Mouse (Mus musculus): ENCODE measurements around the gene Tmem108. TPM values are rescaled to one million over a fixed set of nuclear protein-coding genes. Genes with fewer than 3 reads are reported as not detected.

The Tmem108 gene
- polyA plus RNA-seq, 1 experiment, result 0.01 TPM

- Histone ChIP-seq H3K36me3 (ENCODE audit: control insufficient read depth, insufficient read depth) (no peaks in the 10 kb centered on the region), H3K79me2 (ENCODE audit: control insufficient read depth, insufficient read depth) (no peaks in the 10 kb centered on the region), H3K79me3 (ENCODE audit: low read depth) (no peaks in the 10 kb centered on the region), H3K27me3 (ENCODE audit: control insufficient read depth, insufficient read depth, insufficient read length) (no peaks in the 10 kb centered on the region), H3ac (ENCODE audit: control insufficient read depth, insufficient read length, low read depth) (no peak overlapping the region), H3K4me3 (ENCODE audit: insufficient read depth, poor library complexity, severe bottlenecking) (no peak overlapping the region)
- TF ChIP-seq CTCF (IDR thresholded peaks at IDR 0.05; ENCODE audit: control insufficient read depth, insufficient read depth, insufficient read length) (no peak), CEBPB (IDR thresholded peaks at IDR 0.05; ENCODE audit: low read depth) (no peak), MYOG (IDR thresholded peaks at IDR 0.05; ENCODE audit: control insufficient read depth, extremely low read depth, insufficient read length) (no peak), MYOD1 (IDR thresholded peaks at IDR 0.05; ENCODE audit: control insufficient read depth, insufficient read length, low read depth) (no peak), FOSL1 (IDR thresholded peaks at IDR 0.05; ENCODE audit: insufficient read depth, low read length, poor library complexity, severe bottlenecking) (no peak), USF1 (IDR thresholded peaks at IDR 0.05; ENCODE audit: low read depth) (no peak), MAX (IDR thresholded peaks at IDR 0.05) (no peak)
Observed at GRCm38 (mm10) chr9:103691847-103692246, 69.8 kb downstream of the Tmem108 start.

GRCm38 (mm10) chr9:103690446-103690845 lies 71.2 kb downstream of the Tmem108 start:
- Histone ChIP-seq H3ac (ENCODE audit: control insufficient read depth, insufficient read length, low read depth) (no peak overlapping the region), H3K79me3 (ENCODE audit: low read depth) (no peaks in the 10 kb centered on the region), H3K27me3 (ENCODE audit: control insufficient read depth, insufficient read depth, insufficient read length) (no peaks in the 10 kb centered on the region), H3K36me3 (ENCODE audit: control insufficient read depth, insufficient read depth) (no peaks in the 10 kb centered on the region), H3K79me2 (ENCODE audit: control insufficient read depth, insufficient read depth) (no peaks in the 10 kb centered on the region), H3K4me3 (ENCODE audit: insufficient read depth, poor library complexity, severe bottlenecking) (no peak overlapping the region)
- no peak for TF ChIP-seq USF1 (IDR thresholded peaks at IDR 0.05; ENCODE audit: low read depth)
- no peak for TF ChIP-seq CEBPB (IDR thresholded peaks at IDR 0.05; ENCODE audit: low read depth)
- TF ChIP-seq MAX (IDR thresholded peaks at IDR 0.05), result no peak
- TF ChIP-seq FOSL1 (IDR thresholded peaks at IDR 0.05; ENCODE audit: insufficient read depth, low read length, poor library complexity, severe bottlenecking), result no peak
- TF ChIP-seq MYOG (IDR thresholded peaks at IDR 0.05; ENCODE audit: control insufficient read depth, extremely low read depth, insufficient read length), result no peak
- no peak for TF ChIP-seq MYOD1 (IDR thresholded peaks at IDR 0.05; ENCODE audit: control insufficient read depth, insufficient read length, low read depth)
- no peak for TF ChIP-seq CTCF (IDR thresholded peaks at IDR 0.05; ENCODE audit: control insufficient read depth, insufficient read depth, insufficient read length)

GRCm38 (mm10) chr9:103689697-103690096 lies 71.9 kb downstream of the Tmem108 start:
- no peaks in the 10 kb centered on the region for H3K27me3 ChIP-seq (ENCODE audit: control insufficient read depth, insufficient read depth, insufficient read length)
- no peaks in the 10 kb centered on the region for H3K79me2 ChIP-seq (ENCODE audit: control insufficient read depth, insufficient read depth)
- no peaks in the 10 kb centered on the region for H3K79me3 ChIP-seq (ENCODE audit: low read depth)
- TF ChIP-seq CTCF (IDR thresholded peaks at IDR 0.05; ENCODE audit: control insufficient read depth, insufficient read depth, insufficient read length), result no peak
- no peak for TF ChIP-seq MAX (IDR thresholded peaks at IDR 0.05)
- TF ChIP-seq FOSL1 (IDR thresholded peaks at IDR 0.05; ENCODE audit: insufficient read depth, low read length, poor library complexity, severe bottlenecking), result no peak
- TF ChIP-seq USF1 (IDR thresholded peaks at IDR 0.05; ENCODE audit: low read depth), result no peak
- TF ChIP-seq MYOD1 (IDR thresholded peaks at IDR 0.05; ENCODE audit: control insufficient read depth, insufficient read length, low read depth), result no peak
- TF ChIP-seq CEBPB (IDR thresholded peaks at IDR 0.05; ENCODE audit: low read depth), result no peak
- no peak for TF ChIP-seq MYOG (IDR thresholded peaks at IDR 0.05; ENCODE audit: control insufficient read depth, extremely low read depth, insufficient read length)
- no peaks in the 10 kb centered on the region for H3K36me3 ChIP-seq (ENCODE audit: control insufficient read depth, insufficient read depth)
- no peak overlapping the region for H3K4me3 ChIP-seq (ENCODE audit: insufficient read depth, poor library complexity, severe bottlenecking)
- no peak overlapping the region for H3ac ChIP-seq (ENCODE audit: control insufficient read depth, insufficient read length, low read depth)

- Histone ChIP-seq H3K36me3 (ENCODE audit: control insufficient read depth, insufficient read depth) (no peaks in the 10 kb centered on the region), H3K79me2 (ENCODE audit: control insufficient read depth, insufficient read depth) (no peaks in the 10 kb centered on the region), H3ac (ENCODE audit: control insufficient read depth, insufficient read length, low read depth) (no peak overlapping the region), H3K79me3 (ENCODE audit: low read depth) (no peaks in the 10 kb centered on the region), H3K4me3 (ENCODE audit: insufficient read depth, poor library complexity, severe bottlenecking) (no peak overlapping the region), H3K27me3 (ENCODE audit: control insufficient read depth, insufficient read depth, insufficient read length) (no peaks in the 10 kb centered on the region)
- TF ChIP-seq CEBPB (IDR thresholded peaks at IDR 0.05; ENCODE audit: low read depth), result no peak
- no peak for TF ChIP-seq MAX (IDR thresholded peaks at IDR 0.05)
- no peak for TF ChIP-seq USF1 (IDR thresholded peaks at IDR 0.05; ENCODE audit: low read depth)
- no peak for TF ChIP-seq MYOD1 (IDR thresholded peaks at IDR 0.05; ENCODE audit: control insufficient read depth, insufficient read length, low read depth)
- no peak for TF ChIP-seq FOSL1 (IDR thresholded peaks at IDR 0.05; ENCODE audit: insufficient read depth, low read length, poor library complexity, severe bottlenecking)
- no peak for TF ChIP-seq MYOG (IDR thresholded peaks at IDR 0.05; ENCODE audit: control insufficient read depth, extremely low read depth, insufficient read length)
- no peak for TF ChIP-seq CTCF (IDR thresholded peaks at IDR 0.05; ENCODE audit: control insufficient read depth, insufficient read depth, insufficient read length)
Observed at GRCm38 (mm10) chr9:103689006-103689405, 72.6 kb downstream of the Tmem108 start.

GRCm38 (mm10) chr9:103687130-103687529 lies 74.5 kb downstream of the Tmem108 start:
- Histone ChIP-seq H3K79me2 (ENCODE audit: control insufficient read depth, insufficient read depth) (no peaks in the 10 kb centered on the region), H3K36me3 (ENCODE audit: control insufficient read depth, insufficient read depth) (no peaks in the 10 kb centered on the region), H3ac (ENCODE audit: control insufficient read depth, insufficient read length, low read depth) (no peak overlapping the region), H3K27me3 (ENCODE audit: control insufficient read depth, insufficient read depth, insufficient read length) (no peaks in the 10 kb centered on the region), H3K79me3 (ENCODE audit: low read depth) (no peaks in the 10 kb centered on the region), H3K4me3 (ENCODE audit: insufficient read depth, poor library complexity, severe bottlenecking) (no peak overlapping the region)
- TF ChIP-seq MYOD1 (IDR thresholded peaks at IDR 0.05; ENCODE audit: control insufficient read depth, insufficient read length, low read depth) (no peak), MYOG (IDR thresholded peaks at IDR 0.05; ENCODE audit: control insufficient read depth, extremely low read depth, insufficient read length) (no peak)

- Histone ChIP-seq H3ac (ENCODE audit: control insufficient read depth, insufficient read length, low read depth) (no peak overlapping the region), H3K4me3 (ENCODE audit: insufficient read depth, poor library complexity, severe bottlenecking) (no peak overlapping the region), H3K36me3 (ENCODE audit: control insufficient read depth, insufficient read depth) (no peaks in the 10 kb centered on the region), H3K79me2 (ENCODE audit: control insufficient read depth, insufficient read depth) (no peaks in the 10 kb centered on the region), H3K27me3 (ENCODE audit: control insufficient read depth, insufficient read depth, insufficient read length) (no peaks in the 10 kb centered on the region), H3K79me3 (ENCODE audit: low read depth) (no peaks in the 10 kb centered on the region)
- TF ChIP-seq CEBPB (IDR thresholded peaks at IDR 0.05; ENCODE audit: low read depth), result no peak
Observed at GRCm38 (mm10) chr9:103681741-103682330, 79.8 kb downstream of the Tmem108 start.

Data from C2C12 (cell line).